Mouse (Mus musculus) thymus, postnatal 25 days (tissue): ENCODE data around the gene Prnd.

Experiments used
- DNase-seq: peaks from one replicate; pipeline ENCODE4 v3.0.0; 2022

Gene Prnd

DNA sequence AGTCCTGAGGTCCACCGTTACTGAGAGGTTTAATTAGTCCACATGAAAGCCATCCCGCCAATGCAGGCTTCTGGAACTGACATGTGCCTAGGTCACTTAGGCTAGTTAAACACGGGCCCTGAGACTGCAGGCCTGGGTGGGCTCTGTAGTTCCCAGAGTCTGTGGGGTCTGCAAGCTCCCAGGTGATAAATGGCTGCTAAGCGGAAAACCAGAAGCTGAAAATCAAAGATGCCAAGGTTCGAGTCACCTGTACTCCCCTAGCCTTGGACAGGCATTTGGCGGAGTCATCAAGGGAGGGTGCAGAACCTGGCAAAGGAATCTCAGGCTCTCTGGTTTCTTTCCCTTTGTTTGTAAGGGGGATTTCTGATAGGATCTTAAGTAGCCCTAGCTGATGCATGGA, 9.2 kb upstream of the Prnd start:
- DNase-seq = no peak

DNA sequence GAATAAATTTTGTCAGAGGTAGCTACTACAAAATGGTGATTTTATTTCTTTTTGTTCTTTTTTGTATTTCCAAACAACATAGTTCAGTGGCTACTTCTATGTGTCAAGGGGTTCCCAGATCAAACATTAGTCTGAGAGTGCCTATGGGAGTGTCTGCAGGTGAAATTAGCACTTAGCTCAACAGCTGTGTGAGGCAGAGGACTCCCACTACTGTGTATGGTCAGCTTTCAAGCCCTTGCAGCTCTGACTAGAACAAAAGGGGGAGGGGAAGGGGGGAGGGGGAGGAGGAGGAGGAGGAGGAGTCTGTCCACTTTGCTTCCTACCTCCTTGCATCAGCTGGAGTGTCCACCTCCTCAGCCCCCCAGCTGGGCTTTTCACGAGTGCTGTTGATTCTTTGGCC, 6.3 kb upstream of the Prnd start:
- no peak for DNase-seq

DNA sequence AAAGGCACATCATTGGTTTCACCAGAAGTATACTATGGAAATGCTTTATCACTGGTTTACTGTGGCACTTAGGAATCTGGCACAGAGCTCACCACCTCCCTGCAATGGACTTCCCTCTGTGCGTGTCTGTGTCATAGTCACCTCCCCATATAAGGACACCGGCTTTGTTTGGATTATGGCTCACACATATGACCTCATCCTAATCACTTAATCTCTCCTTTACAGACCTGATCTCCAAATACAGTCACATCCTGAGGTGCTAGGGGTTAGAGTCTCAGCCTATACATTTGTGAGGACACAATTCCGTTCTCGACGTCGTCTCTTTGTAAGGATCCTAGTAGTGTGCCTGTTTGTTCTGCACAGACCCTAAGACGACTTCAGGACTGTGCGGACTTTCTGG, 5.4 kb upstream of the Prnd start:
- DNase-seq = no peak

DNA sequence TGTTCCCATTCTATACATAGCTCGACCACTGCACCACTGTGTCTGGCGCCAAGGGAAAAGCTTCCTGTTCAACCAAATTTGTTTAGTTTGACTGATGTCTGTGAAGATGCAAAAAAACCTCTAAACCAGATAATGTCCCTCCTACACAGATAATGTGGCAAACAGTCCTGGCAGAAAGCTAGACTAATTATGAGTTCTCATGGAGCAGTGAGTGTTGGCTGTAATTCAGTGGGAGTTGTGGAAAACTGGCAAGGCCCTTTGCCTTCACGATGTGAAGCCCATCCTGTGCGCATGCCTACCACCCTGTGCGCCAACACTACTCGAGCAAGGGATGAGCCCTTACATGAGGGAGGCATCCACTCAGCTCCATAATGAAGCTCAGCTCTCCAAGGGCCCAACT, 4.9 kb upstream of the Prnd start:
- no peak for DNase-seq

GRCm38 (mm10) chr2:131946351-131946750, 4.3 kb upstream of the Prnd start:
- DNase-seq = no peak

DNA sequence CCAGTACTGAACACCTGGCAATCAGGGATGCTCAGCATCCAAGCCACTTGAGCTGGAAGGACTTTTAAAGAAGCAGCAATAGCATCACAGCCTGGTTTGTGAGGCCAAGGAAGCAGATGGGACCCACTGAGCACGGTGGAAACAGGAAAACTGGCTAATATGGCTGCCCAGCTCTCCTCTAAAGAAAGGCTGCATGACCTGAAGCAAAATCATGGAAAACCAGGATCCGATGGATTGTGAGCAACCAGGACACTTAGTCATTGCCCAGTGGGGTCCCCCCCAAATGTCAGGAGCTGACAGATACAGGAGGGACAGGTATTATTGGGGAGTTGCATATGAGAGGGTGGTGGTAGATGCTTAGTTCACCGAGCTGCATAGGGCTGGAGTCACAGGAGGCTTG, 2.5 kb upstream of the Prnd start:
- no peak for DNase-seq

DNA sequence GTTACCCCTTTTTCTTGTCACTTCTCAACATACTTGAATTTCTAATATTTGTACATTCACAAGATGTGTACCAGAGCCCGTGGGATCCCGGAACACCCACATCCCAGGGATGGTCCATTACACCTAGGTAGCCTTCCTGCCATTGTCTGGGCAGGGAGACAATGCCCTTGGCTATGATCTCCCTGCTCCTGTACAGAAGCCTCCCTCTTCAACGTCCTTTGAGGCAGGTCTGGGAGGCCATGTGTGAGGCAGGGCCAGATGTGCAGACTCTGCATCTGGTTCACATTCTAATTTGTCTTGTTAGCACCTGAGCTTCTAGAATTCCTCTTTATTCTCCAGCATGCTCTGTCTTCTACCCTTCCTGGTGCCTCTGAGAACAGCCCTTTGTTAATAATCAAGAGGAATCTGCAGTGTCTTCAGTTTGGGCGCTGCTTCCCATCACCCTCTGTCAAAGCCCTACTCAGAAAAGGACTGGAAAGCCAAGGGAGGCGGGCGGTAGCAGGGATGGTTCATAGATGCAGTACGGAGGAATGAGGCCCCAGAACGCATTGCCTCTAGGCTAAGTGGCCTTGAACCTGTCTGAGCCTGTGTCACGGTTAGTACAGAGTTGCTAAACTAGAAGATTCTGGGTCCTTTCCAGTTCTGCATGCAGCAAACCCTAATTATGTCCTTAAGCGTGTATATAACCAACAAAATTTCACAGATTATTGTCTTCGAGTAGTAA, 1.6 kb upstream of the Prnd start:
- DNase-seq = no peak

DNA sequence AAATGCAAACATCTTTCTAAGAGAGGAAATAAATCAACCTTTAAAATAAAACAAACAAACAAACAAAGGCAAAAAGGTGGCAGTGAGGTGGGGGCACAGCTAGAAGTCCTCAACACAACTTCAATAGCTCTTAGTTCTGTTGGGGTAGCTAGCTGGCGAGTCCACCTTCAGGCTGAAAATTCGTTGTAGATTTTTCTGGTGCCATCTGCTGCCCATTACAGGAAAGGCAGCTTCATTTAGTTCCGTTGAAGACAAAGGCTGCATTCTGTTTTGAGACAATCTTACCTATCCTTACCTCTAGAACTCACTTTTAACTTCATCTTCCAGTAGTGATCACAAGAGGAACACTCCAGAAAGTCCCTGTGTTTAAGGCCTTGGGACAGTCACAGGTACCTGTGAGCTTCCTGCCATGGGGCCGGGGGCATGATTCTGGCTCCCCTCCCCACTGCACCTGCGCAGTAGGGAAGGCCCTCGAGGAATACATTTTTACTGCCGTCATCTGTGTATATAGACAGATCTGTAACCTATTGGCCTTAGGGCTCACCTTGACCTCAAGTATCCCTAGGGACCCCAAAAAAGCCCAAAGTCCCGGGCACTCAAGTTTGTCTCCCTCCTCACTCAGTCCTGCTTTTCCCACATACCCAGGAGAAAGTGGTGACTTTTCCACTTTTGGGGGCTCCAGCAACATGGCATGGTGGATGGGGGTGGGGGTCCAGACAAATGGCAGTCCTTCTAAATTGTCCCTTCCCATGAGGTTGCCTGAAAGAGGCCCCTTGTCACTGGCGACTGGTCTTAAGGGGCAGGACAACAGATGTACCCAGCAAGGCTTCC, 679 bp upstream of the Prnd start:
- peak; percentile 56 for DNase-seq

DNA sequence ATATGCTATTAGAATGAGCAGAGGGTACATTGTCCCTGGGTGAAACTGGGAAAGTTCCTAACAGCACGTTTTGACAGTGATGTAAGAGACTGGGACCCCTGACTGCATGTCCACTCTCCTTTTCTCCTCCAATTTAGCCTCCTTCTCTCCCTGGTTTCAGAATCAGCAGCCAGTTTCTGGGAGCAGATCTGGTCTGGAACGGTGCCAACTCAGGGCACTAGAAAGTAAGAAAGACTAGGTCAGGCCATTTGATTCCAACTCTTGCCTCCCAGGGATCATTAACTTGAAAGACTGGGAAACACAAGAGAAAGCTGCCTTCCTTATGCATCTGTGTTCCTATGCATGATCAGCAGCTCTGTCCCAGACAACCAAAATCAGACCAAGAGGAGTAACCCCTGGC, 1.8 kb downstream of the Prnd start:
- no peak for DNase-seq

- no peak for DNase-seq
These were observed 2.4 kb downstream of the Prnd start for GRCm38 (mm10) chr2:131952961-131953538.

- DNase-seq = no peak
These were observed 3.0 kb downstream of the Prnd start for GRCm38 (mm10) chr2:131953711-131954110.

DNA sequence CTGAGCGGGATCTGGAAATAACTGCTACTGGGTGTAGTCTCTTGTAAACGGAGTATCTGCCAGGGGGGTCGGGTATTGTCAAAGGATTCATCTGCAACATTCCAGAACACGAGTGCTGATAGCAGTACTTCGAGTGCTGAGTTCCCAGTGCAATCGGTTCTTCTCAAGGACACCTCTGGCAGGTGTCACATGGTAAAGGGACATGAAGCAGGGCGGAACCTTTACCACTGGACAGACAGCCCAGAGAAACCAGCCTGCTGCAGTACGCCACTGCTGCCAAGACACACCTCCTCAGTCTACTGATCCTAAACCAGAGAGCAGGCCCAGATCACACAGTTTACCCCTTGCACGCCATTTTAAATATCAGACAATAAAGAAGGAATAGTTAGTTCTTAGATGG, 4.2 kb downstream of the Prnd start:
- no peak for DNase-seq

DNA sequence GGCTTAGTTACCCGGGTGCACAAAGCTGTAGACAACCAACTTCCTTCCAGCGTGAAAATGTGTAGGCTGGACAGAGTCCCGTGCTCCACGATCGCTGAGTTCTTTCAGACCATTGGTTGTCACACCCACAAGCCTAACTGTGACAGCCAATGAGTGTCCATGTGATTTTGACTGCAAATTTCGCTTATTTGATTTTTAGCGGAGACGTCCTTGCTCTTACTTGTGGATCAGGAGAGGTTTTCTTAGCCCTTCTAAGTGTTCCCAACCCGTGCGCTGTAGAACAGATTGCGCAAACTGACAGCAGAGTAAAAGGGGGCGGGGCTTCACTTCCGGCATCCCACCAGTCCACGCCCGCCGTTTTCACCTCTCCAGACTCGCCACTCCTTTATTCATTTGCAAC, 4.6 kb downstream of the Prnd start:
- peak; percentile 53 for DNase-seq

DNA sequence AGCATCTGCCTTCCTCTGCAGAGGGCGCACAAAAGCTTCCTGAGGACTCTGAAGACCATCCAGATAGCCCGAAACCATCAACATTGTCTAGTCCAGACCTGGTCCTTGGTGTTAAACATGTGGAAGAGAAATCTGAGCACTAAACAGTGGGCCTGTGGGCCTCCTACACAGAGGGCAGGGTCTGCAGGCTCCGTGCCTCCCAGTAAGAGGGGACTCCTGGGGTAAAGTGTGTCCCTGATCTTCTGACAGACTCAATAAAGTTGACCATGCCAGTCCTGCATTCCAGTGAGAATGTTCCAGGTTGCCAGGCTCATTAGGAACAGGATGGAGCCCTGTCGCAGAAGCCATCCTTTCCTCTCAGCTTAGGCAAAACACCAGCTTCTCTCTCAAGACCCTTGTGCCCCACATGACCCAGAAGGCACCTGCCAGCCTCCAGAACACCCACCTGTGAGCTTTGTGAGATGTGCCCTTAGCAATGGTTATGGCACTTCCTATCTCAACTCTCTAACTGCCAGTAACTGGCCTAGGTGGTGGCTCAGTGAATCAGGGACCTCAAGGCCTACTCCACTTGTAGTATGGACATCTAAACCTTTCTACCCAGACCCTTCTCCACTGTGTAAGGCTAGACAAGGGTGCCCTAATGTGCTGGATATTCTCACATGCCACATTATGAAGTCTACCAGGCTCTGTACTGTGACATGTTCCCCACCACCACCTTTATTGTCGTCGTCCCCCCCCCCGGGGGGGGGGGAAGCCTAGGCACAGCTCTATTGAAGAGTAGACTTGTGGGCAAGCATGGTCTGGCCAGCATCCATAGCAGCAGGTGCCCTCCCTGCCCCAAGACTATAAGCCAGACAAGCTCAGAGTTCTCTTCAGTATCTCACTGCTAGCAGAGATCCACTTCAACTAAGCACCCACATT, 5.9 kb downstream of the Prnd start:
- DNase-seq = no peak

GRCm38 (mm10) chr2:131957731-131958222, 7.1 kb downstream of the Prnd start:
- DNase-seq = no peak

GRCm38 (mm10) chr2:131961671-131962070, 11.0 kb downstream of the Prnd start:
- DNase-seq = no peak

- DNase-seq = no peak
These were observed 19.9 kb downstream of the Prnd start for GRCm38 (mm10) chr2:131970597-131970996.

- no peak for DNase-seq
These were observed 20.4 kb downstream of the Prnd start for GRCm38 (mm10) chr2:131971098-131971497.

DNA sequence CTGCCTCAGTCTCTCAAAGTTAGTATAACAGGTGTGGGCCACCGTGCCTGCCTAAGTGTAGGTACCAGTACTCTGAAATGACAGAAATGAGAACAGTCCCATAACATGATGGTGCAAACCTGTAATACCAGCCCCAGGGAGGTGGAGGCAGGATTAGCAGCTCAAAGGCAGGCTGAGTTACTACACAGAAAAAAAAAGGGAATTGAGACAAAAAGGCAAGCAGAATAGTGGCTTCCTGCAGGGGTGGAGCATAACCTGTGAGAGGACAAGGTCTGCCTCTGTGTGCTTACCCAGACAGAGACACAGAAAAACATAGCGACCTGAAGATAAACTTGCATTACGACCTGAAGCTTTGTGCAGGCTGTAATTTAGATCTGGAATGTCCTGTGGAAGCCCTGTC, 26.0 kb downstream of the Prnd start:
- no peak for DNase-seq

DNA sequence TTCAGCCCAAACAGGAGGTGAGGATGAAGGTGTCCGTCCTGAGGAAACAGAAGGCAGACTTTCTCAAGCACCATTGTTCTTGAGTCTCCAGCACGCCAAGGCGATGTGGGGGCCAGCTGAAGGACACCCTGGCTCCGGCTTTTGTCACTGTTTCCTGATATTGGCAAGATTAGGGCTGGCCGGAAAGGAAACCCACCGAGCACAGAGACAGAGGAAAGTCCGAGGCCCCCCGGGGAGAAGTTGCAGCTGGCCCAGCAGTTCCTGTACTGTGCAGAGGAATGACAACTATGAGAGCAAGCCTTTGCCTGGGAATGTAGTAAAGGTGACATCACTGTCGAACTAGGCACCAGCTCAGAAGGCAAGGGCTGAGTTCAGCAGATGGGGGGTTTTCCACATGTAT, 30.2 kb downstream of the Prnd start:
- DNase-seq = no peak

DNA sequence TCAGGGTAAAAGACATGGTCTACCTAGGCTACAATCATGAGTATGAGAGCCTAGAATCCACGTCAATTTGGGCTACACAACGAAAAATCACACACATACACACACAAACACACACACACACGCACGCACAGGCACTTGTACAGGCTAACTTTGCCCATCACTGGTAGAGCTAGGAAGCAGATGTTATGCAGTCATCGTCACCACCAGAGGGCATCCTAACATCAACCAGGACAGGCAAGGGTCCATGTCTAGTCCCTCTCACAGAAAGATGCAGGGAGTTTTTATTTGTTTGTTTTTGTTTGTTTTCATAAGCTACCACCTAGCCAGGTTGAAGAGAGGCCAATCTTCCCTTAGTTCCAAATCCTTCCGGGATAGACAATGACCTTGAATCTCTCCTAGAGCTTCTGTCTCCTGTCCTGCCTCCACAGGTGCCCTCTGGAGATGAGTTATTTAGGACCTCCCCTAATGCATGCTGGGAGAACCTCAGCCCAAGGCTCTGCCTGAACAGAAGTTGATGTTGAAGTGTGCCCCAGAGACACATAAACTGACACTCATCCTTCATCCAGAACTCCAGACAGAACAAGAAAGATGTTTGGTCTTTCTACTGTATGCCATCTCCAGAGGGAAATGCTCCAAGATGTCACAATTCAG, 32.0 kb downstream of the Prnd start:
- peak; percentile 69 for DNase-seq

GRCm38 (mm10) chr2:131987950-131988349, 37.3 kb downstream of the Prnd start:
- no peak for DNase-seq
